Mouse (Mus musculus): ENCODE measurements around the gene Capn3. TPM values are rescaled to one million over a fixed set of nuclear protein-coding genes. Genes with fewer than 3 reads are reported as not detected.

The Capn3 gene
- polyA plus RNA-seq, 1 experiment from 2014 or later, result 0.40 TPM

- DNase-seq (ENCODE audit: low spot score), result peak; percentile 37
- 61% methylated on average over 10 of the region's 10 CpGs for WGBS
Measured at GRCm38 (mm10) chr2:120446373-120446772, 9.4 kb upstream of the Capn3 start.

GRCm38 (mm10) chr2:120447306-120447705, 8.5 kb upstream of the Capn3 start:
- Histone ChIP-seq H3K9ac (ENCODE audit: low read length) (no peak overlapping the region), H3K27ac (replicated peaks) (no peak overlapping the region), H3K36me3 (ENCODE audit: control insufficient read depth, insufficient read depth, low read length) (no peaks in the 10 kb centered on the region), H3K4me3 (ENCODE audit: low read depth, low read length) (no peak overlapping the region), H3K9me3 (ENCODE audit: control insufficient read depth, low read length) (no peaks in the 10 kb centered on the region), H3K4me1 (replicated peaks; ENCODE audit: control insufficient read depth, insufficient read depth) (no peaks in the 10 kb centered on the region), H3K4me2 (replicated peaks; ENCODE audit: low read depth) (no peak overlapping the region), H3K27me3 (ENCODE audit: control insufficient read depth, insufficient read depth, low read length) (no peaks in the 10 kb centered on the region)
- ATAC-seq (ENCODE audit: low FRiP score, low TSS enrichment), result no peak
- 94% methylated on average over 1 of the region's 1 CpGs for WGBS
- DNase-seq (ENCODE audit: low spot score), result no peak
- no peak; the same call in 1 of the 2 replicates for TF ChIP-seq CTCF (IDR thresholded peaks at IDR 0.05; ENCODE audit: low read depth)
- no peak for TF ChIP-seq EP300 (optimal IDR thresholded peaks at IDR 0.05)

More at GRCm38 (mm10) chr2:120446373-120446772, 9.4 kb upstream of the Capn3 start:
- TF ChIP-seq EP300 (optimal IDR thresholded peaks at IDR 0.05) (no peak), CTCF (IDR thresholded peaks at IDR 0.05; ENCODE audit: low read depth) (no peak)
- ATAC-seq (ENCODE audit: low FRiP score, low TSS enrichment), result peak; percentile 76; the same call in 1 of the 2 replicates
- Histone ChIP-seq H3K27ac (replicated peaks) (no peak overlapping the region), H3K4me1 (replicated peaks; ENCODE audit: control insufficient read depth, insufficient read depth) (no peaks in the 10 kb centered on the region), H3K4me2 (replicated peaks; ENCODE audit: low read depth) (no peak overlapping the region), H3K4me3 (ENCODE audit: low read depth, low read length) (no peak overlapping the region), H3K9ac (ENCODE audit: low read length) (no peak overlapping the region), H3K9me3 (ENCODE audit: control insufficient read depth, low read length) (no peaks in the 10 kb centered on the region), H3K27me3 (ENCODE audit: control insufficient read depth, insufficient read depth, low read length) (no peaks in the 10 kb centered on the region), H3K36me3 (ENCODE audit: control insufficient read depth, insufficient read depth, low read length) (no peaks in the 10 kb centered on the region)

- ATAC-seq (ENCODE audit: low FRiP score, low TSS enrichment) (no peak), DNase-seq (ENCODE audit: low spot score) (no peak)
- H3K9me3 ChIP-seq (ENCODE audit: control insufficient read depth, low read length), result no peaks in the 10 kb centered on the region
- H3K4me3 ChIP-seq (ENCODE audit: low read depth, low read length), result no peak overlapping the region
- H3K9ac ChIP-seq (ENCODE audit: low read length), result no peak overlapping the region
- WGBS, result 74% methylated on average over 6 of the region's 6 CpGs
- no peak for TF ChIP-seq CTCF (IDR thresholded peaks at IDR 0.05; ENCODE audit: low read depth)
- TF ChIP-seq EP300 (optimal IDR thresholded peaks at IDR 0.05), result no peak
- no peaks in the 10 kb centered on the region for H3K27me3 ChIP-seq (ENCODE audit: control insufficient read depth, insufficient read depth, low read length)
- H3K36me3 ChIP-seq (ENCODE audit: control insufficient read depth, insufficient read depth, low read length), result no peaks in the 10 kb centered on the region
- no peak overlapping the region for H3K4me2 ChIP-seq (replicated peaks; ENCODE audit: low read depth)
- H3K4me1 ChIP-seq (replicated peaks; ENCODE audit: control insufficient read depth, insufficient read depth), result no peaks in the 10 kb centered on the region
- no peak overlapping the region for H3K27ac ChIP-seq (replicated peaks)
Measured at GRCm38 (mm10) chr2:120450724-120451123, 5.1 kb upstream of the Capn3 start.

GRCm38 (mm10) chr2:120452600-120452999, 3.2 kb upstream of the Capn3 start:
- Histone ChIP-seq H3K36me3 (ENCODE audit: control insufficient read depth, insufficient read depth, low read length) (no peaks in the 10 kb centered on the region), H3K27me3 (ENCODE audit: control insufficient read depth, insufficient read depth, low read length) (no peaks in the 10 kb centered on the region), H3K4me3 (ENCODE audit: low read depth, low read length) (no peak overlapping the region), H3K4me2 (replicated peaks; ENCODE audit: low read depth) (no peak overlapping the region), H3K27ac (replicated peaks) (no peak overlapping the region), H3K9me3 (ENCODE audit: control insufficient read depth, low read length) (no peaks in the 10 kb centered on the region), H3K4me1 (replicated peaks; ENCODE audit: control insufficient read depth, insufficient read depth) (no peaks in the 10 kb centered on the region), H3K9ac (ENCODE audit: low read length) (no peak overlapping the region)
- DNase-seq (ENCODE audit: low spot score) (no peak), ATAC-seq (ENCODE audit: low FRiP score, low TSS enrichment) (peak; percentile 45; the same call in 1 of the 2 replicates)
- TF ChIP-seq CTCF (IDR thresholded peaks at IDR 0.05; ENCODE audit: low read depth) (no peak), EP300 (optimal IDR thresholded peaks at IDR 0.05) (no peak)
- 52% methylated on average over 4 of the region's 4 CpGs for WGBS

GRCm38 (mm10) chr2:120454987-120455386, 832 bp upstream of the Capn3 start:
- no peak for TF ChIP-seq CTCF (IDR thresholded peaks at IDR 0.05; ENCODE audit: low read depth)
- no peak for TF ChIP-seq EP300 (optimal IDR thresholded peaks at IDR 0.05)
- no peaks in the 10 kb centered on the region for H3K36me3 ChIP-seq (ENCODE audit: control insufficient read depth, insufficient read depth, low read length)
- H3K4me2 ChIP-seq (replicated peaks; ENCODE audit: low read depth), result no peak overlapping the region
- H3K27ac ChIP-seq (replicated peaks), result no peak overlapping the region
- no peaks in the 10 kb centered on the region for H3K27me3 ChIP-seq (ENCODE audit: control insufficient read depth, insufficient read depth, low read length)
- H3K9ac ChIP-seq (ENCODE audit: low read length), result no peak overlapping the region
- 67% methylated on average over 2 of the region's 2 CpGs for WGBS
- H3K4me1 ChIP-seq (replicated peaks; ENCODE audit: control insufficient read depth, insufficient read depth), result no peaks in the 10 kb centered on the region
- H3K9me3 ChIP-seq (ENCODE audit: control insufficient read depth, low read length), result no peaks in the 10 kb centered on the region
- DNase-seq (ENCODE audit: low spot score), result no peak
- no peak for ATAC-seq (ENCODE audit: low FRiP score, low TSS enrichment)
- H3K4me3 ChIP-seq (ENCODE audit: low read depth, low read length), result no peak overlapping the region

- 69% methylated on average over 4 of the region's 4 CpGs for WGBS
- no peaks in the 10 kb centered on the region for H3K9me3 ChIP-seq (ENCODE audit: control insufficient read depth, low read length)
- no peak overlapping the region for H3K27ac ChIP-seq (replicated peaks)
- no peak for TF ChIP-seq EP300 (optimal IDR thresholded peaks at IDR 0.05)
- TF ChIP-seq CTCF (IDR thresholded peaks at IDR 0.05; ENCODE audit: low read depth), result no peak
- H3K4me2 ChIP-seq (replicated peaks; ENCODE audit: low read depth), result no peak overlapping the region
- ATAC-seq (ENCODE audit: low FRiP score, low TSS enrichment), result no peak
- no peak overlapping the region for H3K4me3 ChIP-seq (ENCODE audit: low read depth, low read length)
- H3K4me1 ChIP-seq (replicated peaks; ENCODE audit: control insufficient read depth, insufficient read depth), result no peaks in the 10 kb centered on the region
- no peaks in the 10 kb centered on the region for H3K36me3 ChIP-seq (ENCODE audit: control insufficient read depth, insufficient read depth, low read length)
- no peaks in the 10 kb centered on the region for H3K27me3 ChIP-seq (ENCODE audit: control insufficient read depth, insufficient read depth, low read length)
- DNase-seq (ENCODE audit: low spot score), result no peak
- H3K9ac ChIP-seq (ENCODE audit: low read length), result no peak overlapping the region
Measured at GRCm38 (mm10) chr2:120460216-120460615, 4.4 kb downstream of the Capn3 start.

Measured in stomach, postnatal 0 days (tissue).